Mouse (Mus musculus) bone marrow, adult 2 months (tissue): ENCODE data around the gene Olfr1359.
"Not testable (repeated sequence)": the region's sequence is repeated elsewhere in the genome, so short reads cannot be mapped to it uniquely, and the experiment has no call there.

ENCODE experiments used
- CTCF ChIP-seq: fragments of 200-500 bp; IDR thresholded peaks from 2 replicates; pipeline ENCODE4 v1.5.1; 2011; ENCODE audit warnings: low read length, control low read depth; ENCODE audit not compliant: control insufficient read depth, insufficient read depth
- POLR2A ChIP-seq: fragments of 200-500 bp; IDR thresholded peaks from 2 replicates; pipeline ENCODE4 v1.6.1; 2011; ENCODE audit warnings: low read depth, mild to moderate bottlenecking, control low read depth, low read length, borderline replicate concordance; ENCODE audit not compliant: control insufficient read depth

- not testable (repeated sequence) for TF ChIP-seq CTCF
- TF ChIP-seq POLR2A: peak; percentile 96
Observed at GRCm38 (mm10) chr13:21721757-21722372, 24.0 kb downstream of the Olfr1359 start, which contains the start of gene Hist1h2bm.
